Mouse (Mus musculus) kidney, adult 2 months (tissue): ENCODE results near the gene Tgm2.

ENCODE experiments used
- CTCF ChIP-seq: fragments of 200-500 bp; conservative IDR thresholded peaks from 2 replicates; pipeline ENCODE4 v1.5.1; 2011; ENCODE audit warnings: low read depth, mild to moderate bottlenecking, control low read depth, low read length, moderate library complexity, mixed read lengths; ENCODE audit not compliant: insufficient read depth, insufficient read length
- POLR2A ChIP-seq: fragments of 200-500 bp; IDR thresholded peaks from one replicate; pipeline ENCODE4 v1.6.1; 2011; ENCODE audit warnings: low read depth, low read length, control low read depth

GRCm38 (mm10) chr2:158129291-158130002 is 16.8 kb downstream of the Tgm2 start:
- TF ChIP-seq CTCF (no peak), POLR2A (no peak)
